Mouse (Mus musculus) cortical plate, adult 2 months (tissue): ENCODE data around the gene Gm20481.
"Not testable (repeated sequence)": the region's sequence is repeated elsewhere in the genome, so short reads cannot be mapped to it uniquely, and the experiment has no call there.

ENCODE experiments used
- CTCF ChIP-seq: fragments of 200-500 bp; IDR thresholded peaks from 2 replicates; pipeline ENCODE4 v1.5.1; 2011; ENCODE audit warnings: mild to moderate bottlenecking, control low read depth, low read length; ENCODE audit not compliant: insufficient read depth; ENCODE audit errors: extremely low read depth
- POLR2A ChIP-seq: fragments of 200-500 bp; IDR thresholded peaks from 2 replicates; pipeline ENCODE4 v1.6.1; 2011; ENCODE audit warnings: mild to moderate bottlenecking, low read length, control low read depth; ENCODE audit not compliant: insufficient read depth; ENCODE audit errors: extremely low read depth

GRCm38 (mm10) chr17:34971694-34972068 lies 2.0 kb downstream of the Gm20481 start:
- not testable (repeated sequence) for TF ChIP-seq CTCF, POLR2A
